Mouse (Mus musculus): ENCODE results near the gene Vmn1r1.
"Not testable (repeated sequence)": the region's sequence is repeated elsewhere in the genome, so short reads cannot be mapped to it uniquely, and the experiment has no call there.

The Vmn1r1 gene

GRCm38 (mm10) chr1:182164386-182164785 is at the start of gene Vmn1r1:
Gene Vmn1r1 (minus strand): TSS chr1:182164486.
- DNase-seq (ENCODE audit: low spot score), result no peak

GRCm38 (mm10) chr1:182210322-182210721 is 46.0 kb upstream of the Vmn1r1 start:
- DNase-seq (ENCODE audit: low spot score), result no peak

DNA sequence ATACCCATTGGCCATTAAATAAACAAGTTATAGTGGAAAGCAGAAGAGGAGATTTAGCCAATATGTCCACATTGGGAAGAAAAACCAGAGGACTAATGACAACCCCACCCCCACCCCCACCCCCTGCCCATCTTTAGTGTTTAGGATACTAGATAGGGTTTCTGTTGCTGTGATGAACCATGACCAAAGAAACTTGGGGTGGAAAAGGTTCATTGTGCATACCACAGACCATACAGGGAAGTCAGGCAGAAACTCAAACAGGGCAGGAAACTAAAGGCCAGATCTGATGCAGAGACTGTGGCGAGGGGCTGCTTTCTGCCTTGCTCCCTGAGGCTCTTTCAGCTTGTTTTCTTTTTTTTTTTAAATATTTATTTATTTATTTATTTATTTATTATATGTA is 28.3 kb upstream of the Vmn1r1 start:
- DNase-seq (ENCODE audit: low spot score), result no peak

- no peak for DNase-seq (ENCODE audit: low spot score)
Observed at GRCm38 (mm10) chr1:182191816-182192545, 27.7 kb upstream of the Vmn1r1 start.

DNA sequence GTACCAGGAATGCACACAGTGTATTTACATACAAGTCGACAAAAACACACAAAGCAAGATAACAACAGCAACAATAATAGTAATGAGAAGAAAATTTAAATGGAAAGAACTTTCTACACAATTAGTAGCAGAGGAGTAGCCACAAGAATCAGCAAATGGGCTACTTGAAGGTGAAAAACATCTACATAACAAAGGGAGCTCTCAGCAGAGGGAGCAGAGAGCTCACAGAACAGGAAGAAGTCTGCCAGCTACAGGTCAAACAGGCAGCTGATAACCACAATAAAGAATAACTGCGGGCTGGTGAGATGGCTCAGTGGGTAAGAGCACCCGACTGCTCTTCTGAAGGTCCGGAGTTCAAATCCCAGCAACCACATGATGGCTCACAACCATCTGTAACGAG is 26.9 kb upstream of the Vmn1r1 start:
- DNase-seq (ENCODE audit: low spot score), result no peak

GRCm38 (mm10) chr1:182189669-182190440 is 25.6 kb upstream of the Vmn1r1 start:
- no peak for DNase-seq (ENCODE audit: low spot score)

GRCm38 (mm10) chr1:182182449-182182848 is 18.2 kb upstream of the Vmn1r1 start:
- DNase-seq (ENCODE audit: low spot score), result not testable (repeated sequence)

- no peak for DNase-seq (ENCODE audit: low spot score)
Observed at GRCm38 (mm10) chr1:182181456-182182305, 17.4 kb upstream of the Vmn1r1 start.

DNA sequence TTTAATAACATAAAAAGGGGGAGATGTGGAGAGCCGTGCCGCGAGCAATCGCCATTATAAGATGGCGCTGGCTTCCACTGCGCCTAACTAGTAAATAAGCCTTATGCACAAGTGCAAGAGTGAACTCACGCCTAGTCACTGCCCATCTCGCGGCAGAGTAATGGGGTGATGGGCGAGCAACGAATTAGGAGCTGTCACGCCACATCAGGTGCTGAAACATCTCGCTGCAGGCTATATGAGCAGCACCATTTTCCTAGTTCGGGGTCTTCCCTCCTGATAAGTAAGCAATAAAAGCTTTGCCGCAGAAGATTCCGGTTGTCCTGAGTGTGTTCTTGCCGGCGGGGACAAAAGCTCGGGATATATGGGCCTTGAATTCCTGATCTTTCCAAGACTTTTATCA is 12.7 kb upstream of the Vmn1r1 start:
- DNase-seq (ENCODE audit: low spot score), result not testable (repeated sequence)

- not testable (repeated sequence) for DNase-seq (ENCODE audit: low spot score)
Observed at GRCm38 (mm10) chr1:182170206-182170605, 5.9 kb upstream of the Vmn1r1 start.

DNA sequence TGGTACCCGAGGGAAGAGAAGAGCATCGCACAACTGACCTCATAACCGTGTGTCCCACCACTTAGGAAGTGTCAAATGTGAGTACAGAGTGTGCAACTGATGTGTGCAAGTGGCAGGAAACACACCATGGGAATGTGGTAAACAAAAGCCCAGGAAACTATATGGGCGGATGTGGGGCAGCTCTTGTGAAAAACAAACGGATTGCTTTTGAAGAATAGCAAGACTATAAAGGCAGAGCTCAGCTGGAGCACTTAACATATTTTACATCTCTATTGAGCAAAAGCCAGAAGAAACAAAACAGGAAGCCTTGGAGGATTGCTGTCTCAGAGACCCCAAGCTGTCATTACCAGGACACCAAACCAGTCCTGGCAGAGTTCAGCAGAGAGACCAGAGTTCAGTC is 1.3 kb downstream of the Vmn1r1 start:
- DNase-seq (ENCODE audit: low spot score), result no peak

DNA sequence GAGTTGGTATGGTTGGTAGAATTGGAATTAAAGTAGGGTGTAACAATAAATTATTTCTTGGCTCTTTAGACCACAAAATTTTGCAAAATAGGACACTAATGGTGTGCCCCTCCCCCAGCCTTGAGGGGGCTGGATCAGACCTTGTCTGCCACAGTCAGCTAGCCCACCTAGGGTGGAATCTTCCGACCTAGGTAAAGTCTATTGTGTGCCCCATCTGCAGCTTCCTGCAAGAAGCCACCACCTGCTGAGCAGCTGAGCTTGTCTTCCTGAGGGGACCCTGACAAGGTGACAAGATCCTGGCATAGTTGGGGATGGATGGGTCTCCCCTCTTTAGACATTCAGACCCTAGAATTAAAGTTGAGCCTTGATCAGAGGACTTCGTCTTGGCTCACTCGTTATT is 4.7 kb downstream of the Vmn1r1 start:
- DNase-seq (ENCODE audit: low spot score), result no peak

- no peak for DNase-seq (ENCODE audit: low spot score)
Observed at GRCm38 (mm10) chr1:182157734-182158133, 6.6 kb downstream of the Vmn1r1 start.

DNA sequence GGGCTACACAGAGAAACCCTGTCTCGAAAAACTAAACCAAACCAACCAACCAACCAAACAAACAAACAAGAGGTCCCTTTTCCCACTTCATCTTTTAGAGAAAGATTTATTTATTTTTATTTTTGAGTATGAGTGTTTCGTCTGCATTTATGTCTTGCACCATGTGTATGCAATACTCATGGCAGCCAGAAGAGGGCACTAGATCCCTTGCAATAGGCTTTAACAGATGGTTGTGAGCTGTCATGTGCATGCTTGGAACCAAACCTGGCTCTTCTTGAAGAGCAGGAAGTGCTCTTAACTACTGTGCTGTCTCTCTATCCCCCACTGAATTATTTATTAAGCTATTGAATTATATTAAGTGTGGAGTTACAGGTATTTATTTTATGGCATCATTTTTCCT is 14.3 kb downstream of the Vmn1r1 start:
- no peak for DNase-seq (ENCODE audit: low spot score)

DNA sequence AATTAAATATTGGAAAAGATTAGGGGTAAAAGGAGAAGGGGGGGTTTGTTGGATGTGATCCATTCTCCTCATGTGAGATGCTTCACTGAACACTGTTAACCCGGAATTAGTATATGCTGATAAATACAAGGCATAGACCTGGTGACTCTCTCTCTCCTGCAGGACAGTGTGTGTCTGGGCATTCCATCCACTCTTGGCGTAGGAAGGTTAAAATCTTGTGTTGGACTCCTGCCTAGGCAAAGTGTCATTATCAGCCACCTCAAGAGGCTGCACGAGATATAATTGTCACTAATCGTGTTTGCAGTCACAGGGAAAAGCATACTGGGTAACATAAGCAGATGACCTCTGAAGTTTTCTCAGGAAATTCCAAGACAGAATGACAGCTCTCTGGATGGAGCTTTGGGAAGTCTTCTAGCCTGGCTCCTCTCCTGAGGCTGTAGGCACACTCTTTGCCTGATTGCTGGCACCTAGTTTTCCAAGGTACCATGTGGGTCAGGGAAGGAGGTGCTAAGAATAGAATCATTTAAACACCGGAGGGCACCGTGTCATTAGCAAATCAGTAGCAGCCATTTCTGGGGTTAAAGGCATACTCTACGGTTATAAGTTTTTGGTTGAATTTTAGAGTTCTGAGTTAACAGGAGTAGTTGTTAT is 15.3 kb downstream of the Vmn1r1 start:
- no peak for DNase-seq (ENCODE audit: low spot score)

DNA sequence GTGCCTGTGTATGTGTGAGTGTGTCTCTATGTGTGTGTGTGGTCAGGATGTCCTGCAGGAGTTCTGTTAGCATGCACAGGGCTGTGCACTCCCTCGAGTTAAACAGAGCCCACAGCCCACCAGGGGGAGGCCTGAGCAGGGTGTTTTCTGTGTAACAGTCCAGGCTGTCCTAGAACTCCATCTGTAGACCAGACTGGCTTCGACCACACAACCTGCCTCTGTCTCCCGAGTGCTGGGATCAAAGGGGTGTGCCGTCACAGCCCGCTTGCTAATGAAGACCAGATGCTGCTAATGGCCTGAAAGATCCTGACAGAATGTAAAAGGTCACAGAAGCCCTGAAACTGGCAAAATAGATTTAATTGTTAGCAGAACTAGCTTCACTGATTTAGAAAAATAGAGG is 18.7 kb downstream of the Vmn1r1 start:
- no peak for DNase-seq (ENCODE audit: low spot score)

DNA sequence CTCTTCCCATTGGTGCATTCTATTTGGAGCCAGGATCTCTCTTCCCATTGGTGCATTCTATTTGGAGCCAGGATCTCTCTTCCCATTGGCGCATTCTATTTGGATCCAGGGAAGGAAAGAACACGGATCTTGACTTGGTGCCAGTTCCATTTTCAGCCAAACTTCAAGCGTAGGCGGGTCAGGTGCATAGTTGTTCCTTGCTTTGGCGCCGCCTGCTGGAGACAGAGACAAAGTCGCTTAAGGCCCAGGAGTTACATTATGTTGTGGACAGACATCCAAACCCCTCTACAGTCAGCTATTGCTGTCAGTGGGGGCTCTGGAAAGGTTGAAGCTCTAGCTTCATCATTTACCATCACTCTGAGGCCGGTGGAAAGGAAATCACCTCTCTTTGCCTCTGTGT is 21.0 kb downstream of the Vmn1r1 start:
- DNase-seq (ENCODE audit: low spot score), result no peak

DNA sequence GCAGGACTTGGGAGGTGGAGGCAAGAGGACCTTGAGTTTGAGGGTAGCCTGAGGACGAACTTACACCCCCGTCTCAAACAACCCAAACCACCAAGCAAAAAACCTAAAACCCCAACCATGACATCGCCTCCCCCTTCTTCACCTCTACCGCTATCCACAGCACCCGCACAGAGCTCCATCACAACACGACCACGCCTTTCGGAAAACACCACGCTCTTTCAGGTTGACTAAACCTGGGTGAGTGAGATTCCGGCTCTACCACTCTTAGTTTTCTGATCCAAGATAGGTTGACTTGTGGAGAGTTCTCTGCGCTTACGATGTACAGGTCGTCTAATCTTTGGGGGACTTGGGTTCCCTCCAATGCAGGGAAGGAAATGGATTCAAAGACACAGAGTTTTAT is 21.6 kb downstream of the Vmn1r1 start:
- DNase-seq (ENCODE audit: low spot score), result no peak

DNA sequence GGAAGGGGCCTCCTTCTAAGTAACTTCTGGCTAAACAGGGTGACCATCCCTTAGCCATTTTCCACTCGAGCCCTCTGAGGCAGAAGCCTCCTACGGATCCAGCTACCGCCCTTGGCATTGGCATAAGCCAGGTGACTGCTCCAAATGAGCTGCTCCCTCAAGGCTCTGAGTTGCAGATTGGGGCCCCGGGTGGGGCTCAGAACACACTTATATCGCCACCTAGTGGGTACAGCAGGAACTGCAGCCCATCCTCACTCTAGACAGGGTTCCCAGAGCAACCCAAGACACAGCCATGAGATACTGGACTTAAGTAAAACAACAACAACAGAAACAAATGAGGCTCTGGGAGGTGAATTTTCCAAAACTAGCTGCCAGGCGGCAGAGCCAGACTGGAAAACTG is 23.9 kb downstream of the Vmn1r1 start:
- DNase-seq (ENCODE audit: low spot score), result peak; percentile 80

- no peak for DNase-seq (ENCODE audit: low spot score)
Observed at GRCm38 (mm10) chr1:182139937-182140336, 24.3 kb downstream of the Vmn1r1 start.

DNA sequence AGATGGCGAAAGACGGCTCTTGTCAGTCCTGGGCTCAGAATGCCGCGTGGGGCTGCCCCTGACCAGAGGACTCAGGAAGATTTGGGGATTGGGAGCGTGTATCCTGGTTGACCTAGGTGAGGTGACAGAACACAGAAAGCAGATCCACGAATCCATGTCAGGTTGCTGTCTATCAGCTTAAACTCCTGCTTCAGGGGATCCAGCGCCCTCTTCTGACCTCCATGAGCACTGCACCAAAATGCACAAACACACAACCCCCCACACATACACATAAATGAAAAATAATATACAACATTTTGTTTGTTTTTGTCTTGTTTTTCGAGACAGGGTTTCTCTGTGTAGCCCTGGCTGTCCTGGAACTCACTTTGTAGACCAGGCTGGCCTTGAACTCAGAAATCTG is 26.1 kb downstream of the Vmn1r1 start:
- DNase-seq (ENCODE audit: low spot score), result no peak

Data from layer of hippocampus, adult 9-10 months (tissue).